Mouse (Mus musculus) lung, postnatal 36 days (tissue): ENCODE results near the gene Tctex1d4.

Source experiments
- DNase-seq: peaks from one replicate; pipeline ENCODE4 v3.0.0; 2022; ENCODE audit warnings: mixed read lengths

Gene Tctex1d4

GRCm38 (mm10) chr4:117126675-117127290 lies at the start of gene Tctex1d4:
Tctex1d4 (plus strand) TSS chr4:117126794.
- no peak for DNase-seq

DNA sequence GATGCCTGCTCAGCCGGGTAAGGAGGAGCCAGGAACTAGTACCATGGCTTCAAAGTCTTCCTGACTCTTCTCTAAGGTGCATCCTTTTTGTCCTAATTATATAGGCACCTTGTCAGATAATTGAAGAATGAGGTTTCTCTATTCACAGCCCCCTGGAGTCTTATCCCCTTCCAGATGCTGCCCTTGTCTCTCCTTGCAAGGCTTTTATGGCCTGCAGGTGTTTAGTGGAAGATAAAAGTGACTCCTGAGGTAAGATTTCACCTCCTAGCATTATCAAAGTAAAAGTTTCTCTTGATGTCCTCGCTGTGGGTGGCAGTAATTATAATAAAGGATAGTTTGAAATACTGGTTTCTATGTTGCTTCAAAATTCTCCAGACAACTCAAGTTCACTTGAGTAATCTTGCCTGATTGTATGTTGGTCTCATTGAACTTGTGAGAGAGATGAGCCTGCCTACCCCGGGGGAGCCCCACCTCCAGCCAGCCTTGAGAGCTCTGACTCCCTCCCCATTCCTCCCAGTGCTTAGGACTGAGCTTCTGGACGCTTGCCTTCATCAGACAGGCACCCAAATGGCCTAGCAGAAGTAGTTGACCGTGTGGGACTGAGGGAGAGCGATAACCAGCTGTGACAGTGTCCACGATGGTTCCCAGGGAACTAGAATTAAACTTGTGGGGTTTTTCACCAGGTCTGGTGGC lies 38.5 kb upstream of the Tctex1d4 start:
- DNase-seq = no peak

- no peak for DNase-seq
These were observed 36.0 kb upstream of the Tctex1d4 start for GRCm38 (mm10) chr4:117090586-117090985.

- DNase-seq = no peak
These were observed 31.8 kb upstream of the Tctex1d4 start for GRCm38 (mm10) chr4:117094626-117095361.

GRCm38 (mm10) chr4:117095551-117096452 lies 30.8 kb upstream of the Tctex1d4 start, which contains the start of gene Ptch2:
Ptch2 (plus strand) TSS chr4:117096075.
- peak; percentile 63 for DNase-seq

DNA sequence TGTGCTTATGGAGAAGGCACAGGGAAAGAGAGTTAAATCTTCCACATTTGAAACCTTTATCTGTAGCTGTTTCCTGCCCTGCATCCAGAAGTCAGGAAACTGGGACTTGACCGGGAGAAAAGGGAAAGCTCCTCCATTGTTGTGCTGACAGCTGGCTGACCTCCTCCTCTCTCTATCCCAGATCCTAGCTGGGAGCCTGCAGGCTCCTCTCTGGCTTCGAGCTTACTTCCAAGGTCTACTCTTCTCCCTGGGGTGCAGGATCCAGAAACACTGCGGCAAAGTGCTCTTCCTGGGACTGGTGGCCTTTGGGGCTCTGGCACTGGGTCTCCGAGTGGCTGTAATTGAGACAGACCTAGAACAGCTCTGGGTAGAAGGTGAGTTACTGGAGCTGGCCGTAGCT lies 29.9 kb upstream of the Tctex1d4 start:
- no peak for DNase-seq

GRCm38 (mm10) chr4:117097969-117098763 lies 28.4 kb upstream of the Tctex1d4 start:
- no peak for DNase-seq

GRCm38 (mm10) chr4:117098764-117099036 lies 27.9 kb upstream of the Tctex1d4 start:
- DNase-seq = no peak

DNA sequence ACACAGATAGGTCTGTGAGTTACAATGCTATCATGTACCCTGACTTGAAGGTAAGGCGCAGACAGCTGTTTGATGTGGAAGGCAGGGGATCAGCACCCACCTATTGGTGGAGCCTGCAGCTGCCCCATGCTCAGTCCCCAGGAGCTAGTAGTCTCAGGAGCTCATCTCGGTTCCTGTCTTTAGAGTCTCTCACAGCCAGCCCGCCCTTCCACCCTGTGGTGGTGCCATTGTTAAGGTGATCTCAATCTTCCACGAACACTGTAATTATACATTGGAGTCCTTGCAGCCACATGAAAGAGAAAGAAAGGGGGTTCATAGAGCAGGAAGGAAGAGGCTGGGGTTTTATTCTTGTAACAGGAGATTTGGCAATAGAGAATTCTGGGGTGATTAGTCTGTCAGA lies 26.6 kb upstream of the Tctex1d4 start:
- DNase-seq = no peak

- DNase-seq = peak; percentile 63
These were observed 25.4 kb upstream of the Tctex1d4 start for GRCm38 (mm10) chr4:117101218-117101617.

- no peak for DNase-seq
These were observed 21.9 kb upstream of the Tctex1d4 start for GRCm38 (mm10) chr4:117104672-117105071.

GRCm38 (mm10) chr4:117105127-117105526 lies 21.5 kb upstream of the Tctex1d4 start:
- no peak for DNase-seq

DNA sequence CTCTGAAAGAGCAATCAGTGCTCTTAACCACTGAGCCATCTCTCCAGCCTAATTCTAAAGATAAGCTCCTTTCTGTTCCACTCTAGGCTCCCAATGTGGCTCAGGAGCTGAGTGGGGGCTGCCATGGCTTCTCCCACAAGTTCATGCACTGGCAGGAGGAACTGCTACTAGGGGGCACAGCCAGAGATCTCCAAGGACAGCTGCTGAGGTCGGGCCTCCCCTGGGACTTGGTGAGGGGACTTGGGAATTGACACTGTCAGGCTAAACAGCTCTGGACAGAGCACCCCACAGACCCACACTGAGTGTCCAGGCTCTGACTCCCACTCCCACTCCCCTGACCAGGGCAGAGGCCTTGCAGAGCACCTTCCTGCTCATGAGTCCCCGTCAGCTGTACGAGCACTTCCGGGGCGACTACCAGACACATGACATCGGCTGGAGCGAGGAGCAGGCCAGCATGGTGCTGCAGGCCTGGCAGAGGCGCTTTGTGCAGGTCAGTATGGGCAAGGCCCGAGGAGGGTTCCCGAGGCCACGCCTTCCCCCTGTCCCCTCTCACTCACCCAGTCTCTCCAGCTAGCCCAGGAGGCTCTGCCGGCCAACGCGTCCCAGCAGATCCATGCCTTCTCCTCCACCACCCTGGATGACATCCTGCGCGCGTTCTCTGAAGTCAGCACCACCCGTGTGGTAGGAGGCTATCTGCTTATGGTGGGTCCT lies 18.6 kb upstream of the Tctex1d4 start:
- DNase-seq = no peak

DNA sequence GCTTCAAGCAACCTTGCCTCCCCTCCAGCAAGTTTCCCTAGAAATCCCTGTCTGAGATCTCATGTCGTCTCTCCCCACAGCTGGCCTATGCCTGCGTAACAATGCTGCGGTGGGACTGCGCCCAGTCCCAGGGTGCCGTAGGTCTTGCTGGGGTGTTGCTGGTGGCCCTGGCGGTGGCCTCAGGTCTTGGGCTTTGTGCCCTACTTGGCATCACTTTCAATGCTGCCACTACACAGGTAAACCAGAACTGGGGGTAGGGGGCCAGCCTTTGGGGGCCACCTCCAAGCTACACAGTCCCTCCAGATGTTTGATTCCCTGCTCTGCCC lies 18.1 kb upstream of the Tctex1d4 start:
- DNase-seq = no peak

DNA sequence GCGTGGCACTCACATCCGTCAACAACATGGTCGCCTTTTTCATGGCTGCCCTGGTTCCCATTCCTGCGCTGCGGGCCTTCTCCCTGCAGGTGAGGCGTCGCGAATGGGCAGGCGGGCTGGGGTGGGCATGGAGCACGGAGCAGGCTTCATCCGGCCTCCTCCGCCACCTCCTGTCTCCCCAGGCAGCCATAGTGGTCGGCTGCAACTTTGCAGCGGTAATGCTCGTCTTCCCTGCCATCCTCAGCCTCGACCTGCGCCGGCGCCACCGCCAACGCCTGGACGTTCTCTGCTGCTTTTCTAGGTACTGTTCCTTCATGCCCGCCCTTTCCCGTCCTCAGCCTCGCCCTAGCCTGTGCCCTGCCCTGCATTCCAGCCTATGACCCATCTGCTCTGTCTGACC lies 17.3 kb upstream of the Tctex1d4 start:
- no peak for DNase-seq

DNA sequence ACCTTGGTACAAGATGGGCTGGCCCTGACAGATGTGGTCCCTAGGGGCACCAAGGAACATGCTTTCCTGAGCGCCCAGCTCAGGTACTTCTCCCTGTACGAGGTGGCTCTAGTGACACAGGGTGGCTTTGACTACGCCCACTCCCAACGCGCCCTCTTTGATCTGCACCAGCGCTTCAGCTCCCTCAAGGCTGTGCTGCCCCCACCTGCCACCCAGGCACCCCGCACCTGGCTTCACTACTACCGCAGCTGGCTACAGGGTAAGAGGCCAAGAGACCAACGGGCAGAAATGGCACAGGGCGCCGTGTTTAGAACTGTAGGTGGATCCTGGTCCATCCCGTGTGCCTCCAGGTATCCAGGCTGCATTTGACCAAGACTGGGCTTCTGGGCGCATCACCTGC lies 16.3 kb upstream of the Tctex1d4 start:
- DNase-seq = no peak

DNA sequence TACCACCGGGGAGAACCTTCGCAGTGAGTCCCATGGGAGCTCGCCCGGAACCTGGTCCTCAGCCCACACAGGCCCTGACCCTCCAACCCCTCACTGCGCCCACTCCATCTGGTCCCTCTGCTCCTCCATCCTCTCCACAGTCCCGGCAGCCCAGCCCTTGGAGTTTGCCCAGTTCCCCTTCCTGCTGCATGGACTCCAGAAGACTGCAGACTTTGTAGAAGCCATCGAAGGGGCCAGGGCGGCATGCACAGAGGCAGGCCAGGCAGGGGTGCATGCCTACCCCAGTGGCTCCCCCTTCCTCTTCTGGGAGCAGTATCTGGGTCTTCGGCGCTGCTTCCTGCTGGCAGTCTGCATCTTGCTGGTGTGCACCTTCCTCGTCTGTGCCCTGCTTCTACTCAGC lies 15.6 kb upstream of the Tctex1d4 start:
- DNase-seq = no peak

DNA sequence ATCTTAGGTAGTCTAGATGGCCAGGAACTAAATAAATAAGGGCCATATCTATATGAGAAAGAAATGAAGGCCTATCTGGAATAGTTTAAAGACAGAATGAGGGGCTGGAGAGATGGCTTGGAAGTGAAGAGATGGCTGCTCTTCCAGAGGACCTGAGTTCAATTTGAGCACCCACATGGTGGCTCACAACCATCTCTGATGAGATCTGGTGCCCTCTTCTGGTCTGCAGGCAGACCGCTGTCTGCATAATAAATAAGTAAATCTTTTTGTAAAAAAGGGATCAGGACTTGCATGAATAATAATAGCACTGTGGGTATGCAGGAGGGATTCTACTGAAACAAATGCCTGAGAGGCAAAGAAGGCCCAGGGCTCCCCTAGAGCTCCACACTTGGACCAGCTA lies 13.4 kb upstream of the Tctex1d4 start:
- DNase-seq = no peak

DNA sequence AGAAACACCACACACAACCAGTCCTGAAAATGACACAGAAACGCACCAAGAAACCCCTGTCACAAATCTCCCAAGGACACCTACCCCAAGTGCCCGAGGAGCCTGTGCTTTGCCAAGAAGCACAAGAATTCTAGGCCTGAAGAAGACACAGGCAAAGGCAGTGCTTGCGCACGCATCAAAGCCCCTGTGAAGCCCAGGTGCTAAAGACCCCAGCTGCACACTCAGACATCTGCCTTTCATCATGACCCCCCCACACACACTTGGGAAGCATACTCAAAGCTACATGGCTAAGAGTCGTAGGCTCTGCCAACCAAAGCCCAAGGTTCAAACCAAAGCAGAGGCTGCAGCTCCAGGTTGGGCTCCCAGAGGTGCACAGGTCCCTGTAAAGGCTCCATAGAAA lies 11.0 kb upstream of the Tctex1d4 start:
- DNase-seq = no peak

DNA sequence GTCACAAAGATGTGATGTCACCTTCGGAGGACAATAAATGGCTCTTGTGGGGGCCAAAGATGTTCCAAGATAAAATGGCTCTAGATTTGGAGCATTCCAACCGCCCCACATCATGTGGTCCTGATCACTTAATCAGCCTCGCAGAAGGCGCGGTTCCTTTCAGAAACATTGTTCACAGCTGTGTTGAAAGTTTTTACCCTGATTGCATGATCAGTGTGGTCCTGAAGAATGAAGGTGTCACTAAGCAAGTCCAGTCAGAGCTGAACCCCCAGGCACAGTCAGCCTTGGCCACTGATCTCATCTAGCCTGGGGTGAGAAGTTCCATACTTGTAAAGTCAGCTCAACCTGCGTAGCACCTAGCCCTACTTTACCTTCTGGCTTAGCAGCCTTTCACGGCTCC lies 8.7 kb upstream of the Tctex1d4 start:
- DNase-seq = no peak

DNA sequence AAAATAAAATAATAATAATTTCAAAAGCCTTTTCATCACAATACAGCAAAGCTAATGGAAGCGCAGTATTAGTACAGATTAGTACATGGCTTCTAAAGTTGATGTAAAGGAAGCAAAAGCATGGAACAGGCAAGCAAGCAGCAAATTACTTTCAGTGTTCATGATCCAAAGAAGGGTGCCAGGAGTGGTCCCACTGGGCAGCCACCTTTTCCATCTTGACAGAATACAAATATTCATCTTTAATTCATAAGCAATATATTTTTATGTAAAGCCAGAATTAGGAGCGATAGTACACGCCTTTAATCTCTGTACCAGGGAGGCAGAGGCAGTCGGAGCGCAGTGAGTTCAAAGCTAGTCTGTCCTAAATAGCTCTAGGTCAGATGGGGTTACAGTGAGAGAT lies 7.0 kb upstream of the Tctex1d4 start:
- no peak for DNase-seq

- DNase-seq = no peak
These were observed 6.5 kb upstream of the Tctex1d4 start for GRCm38 (mm10) chr4:117120052-117120444.
